Mouse (Mus musculus) 3134 (cell line): ENCODE measurements at regions not wholly inside any gene's neighbourhood (a gene's known extent, or its start where the extent isn't known, plus 50 kb on each side); places are given as distances from the start of the nearest gene placed in this dataset.

Experiments
- DNase-seq: peaks from one replicate; pipeline ENCODE4 v3.0.0-alpha.2; 2011; ENCODE audit warnings: low spot score; ENCODE audit not compliant: insufficient read length; ENCODE audit errors: extremely low read depth

- DNase-seq = no peak
Observed at GRCm38 (mm10) chr4:64807148-64807547, 316.8 kb upstream of the Pappa start.

- no peak for DNase-seq
Observed at GRCm38 (mm10) chr4:64811974-64812373, 312.0 kb upstream of the Pappa start.

- no peak for DNase-seq
Observed at GRCm38 (mm10) chr4:64812812-64813211, 311.2 kb upstream of the Pappa start.

GRCm38 (mm10) chr4:64832882-64833281, 291.1 kb upstream of the Pappa start:
- DNase-seq = no peak

GRCm38 (mm10) chr4:64874521-64874920, 249.5 kb upstream of the Pappa start:
- DNase-seq = no peak

- no peak for DNase-seq
Observed at GRCm38 (mm10) chr4:64876924-64877323, 247.1 kb upstream of the Pappa start.

- DNase-seq = peak; percentile 83
Observed at GRCm38 (mm10) chr4:64897935-64898334, 226.0 kb upstream of the Pappa start.

- DNase-seq = peak; percentile 47
Observed at GRCm38 (mm10) chr4:64901091-64901845, 222.7 kb upstream of the Pappa start.

- DNase-seq = no peak
Observed at GRCm38 (mm10) chr4:64923751-64924150, 200.2 kb upstream of the Pappa start.

GRCm38 (mm10) chr4:64928553-64928952, 195.4 kb upstream of the Pappa start:
- DNase-seq = no peak

GRCm38 (mm10) chr4:64945547-64945946, 178.4 kb upstream of the Pappa start:
- no peak for DNase-seq

GRCm38 (mm10) chr4:64952651-64953050, 171.3 kb upstream of the Pappa start:
- DNase-seq = no peak

- no peak for DNase-seq
Observed at GRCm38 (mm10) chr4:64958843-64959242, 165.1 kb upstream of the Pappa start.

- DNase-seq = no peak
Observed at GRCm38 (mm10) chr4:64961796-64962195, 162.2 kb upstream of the Pappa start.
